Mouse (Mus musculus): ENCODE data around the gene Iqgap1. TPM values are rescaled to one million over a fixed set of nuclear protein-coding genes. Genes with fewer than 3 reads are reported as not detected.

Iqgap1 gene
- polyA plus RNA-seq, 1 experiment = 284 TPM

- peaks cover 43% of the 10 kb centered on the region for H3K4me1 ChIP-seq (ENCODE audit: control insufficient read depth, insufficient read depth, low read length)
- H3K4me3 ChIP-seq (ENCODE audit: insufficient read depth, low read length) = no peak overlapping the region
- H3K27ac ChIP-seq (ENCODE audit: insufficient read depth, low read depth, low read length) = peak overlapping the region; percentile 46
- TF ChIP-seq CTCF (IDR thresholded peaks at IDR 0.05; ENCODE audit: low read depth, low read length) = no peak
These were observed 36.2 kb downstream of the Iqgap1 start for GRCm38 (mm10) chr7:80789534-80789933.

- no peak for TF ChIP-seq POLR2A (IDR thresholded peaks at IDR 0.05; ENCODE audit: borderline replicate concordance, low read depth, low read length)
- TF ChIP-seq CTCF (IDR thresholded peaks at IDR 0.05; ENCODE audit: low read depth, low read length) = no peak
- H3K27ac ChIP-seq (ENCODE audit: insufficient read depth, low read depth, low read length) = no peak overlapping the region
- peaks cover 46% of the 10 kb centered on the region for H3K4me1 ChIP-seq (ENCODE audit: control insufficient read depth, insufficient read depth, low read length)
- no peak overlapping the region for H3K4me3 ChIP-seq (ENCODE audit: insufficient read depth, low read length)
These were observed 36.7 kb downstream of the Iqgap1 start for GRCm38 (mm10) chr7:80789061-80789460.

- Histone ChIP-seq H3K4me3 (ENCODE audit: insufficient read depth, low read length) (no peak overlapping the region), H3K4me1 (ENCODE audit: control insufficient read depth, insufficient read depth, low read length) (peaks cover 57% of the 10 kb centered on the region), H3K27ac (ENCODE audit: insufficient read depth, low read depth, low read length) (peak overlapping the region; percentile 29; the same call in 1 of the 2 replicates)
- TF ChIP-seq POLR2A (IDR thresholded peaks at IDR 0.05; ENCODE audit: borderline replicate concordance, low read depth, low read length) = no peak
- no peak for TF ChIP-seq CTCF (IDR thresholded peaks at IDR 0.05; ENCODE audit: low read depth, low read length)
These were observed 37.8 kb downstream of the Iqgap1 start for GRCm38 (mm10) chr7:80788002-80788401.

- TF ChIP-seq CTCF (IDR thresholded peaks at IDR 0.05; ENCODE audit: low read depth, low read length) (no peak), POLR2A (IDR thresholded peaks at IDR 0.05; ENCODE audit: borderline replicate concordance, low read depth, low read length) (no peak)
- H3K4me3 ChIP-seq (ENCODE audit: insufficient read depth, low read length) = no peak overlapping the region
- peak overlapping the region; percentile 56 for H3K27ac ChIP-seq (ENCODE audit: insufficient read depth, low read depth, low read length)
- H3K4me1 ChIP-seq (ENCODE audit: control insufficient read depth, insufficient read depth, low read length) = peaks cover 67% of the 10 kb centered on the region
These were observed 39.0 kb downstream of the Iqgap1 start for GRCm38 (mm10) chr7:80786746-80787145.

GRCm38 (mm10) chr7:80783841-80784240, 41.9 kb downstream of the Iqgap1 start:
- Histone ChIP-seq H3K4me3 (ENCODE audit: insufficient read depth, low read length) (no peak overlapping the region), H3K27ac (ENCODE audit: insufficient read depth, low read depth, low read length) (no peak overlapping the region), H3K4me1 (ENCODE audit: control insufficient read depth, insufficient read depth, low read length) (peaks cover 76% of the 10 kb centered on the region)
- TF ChIP-seq CTCF (IDR thresholded peaks at IDR 0.05; ENCODE audit: low read depth, low read length) (no peak), POLR2A (IDR thresholded peaks at IDR 0.05; ENCODE audit: borderline replicate concordance, low read depth, low read length) (no peak)

GRCm38 (mm10) chr7:80782155-80783109, 43.3 kb downstream of the Iqgap1 start:
- Histone ChIP-seq H3K4me1 (ENCODE audit: control insufficient read depth, insufficient read depth, low read length) (peaks cover 82% of the 10 kb centered on the region), H3K27ac (ENCODE audit: insufficient read depth, low read depth, low read length) (peak overlapping the region; percentile 83), H3K4me3 (ENCODE audit: insufficient read depth, low read length) (peak overlapping the region; percentile 22)
- TF ChIP-seq CTCF (IDR thresholded peaks at IDR 0.05; ENCODE audit: low read depth, low read length) = no peak
- TF ChIP-seq POLR2A (IDR thresholded peaks at IDR 0.05; ENCODE audit: borderline replicate concordance, low read depth, low read length) = no peak

- H3K4me1 ChIP-seq (ENCODE audit: control insufficient read depth, insufficient read depth, low read length) = peaks cover 79% of the 10 kb centered on the region
- TF ChIP-seq CTCF (IDR thresholded peaks at IDR 0.05; ENCODE audit: low read depth, low read length) (no peak), POLR2A (IDR thresholded peaks at IDR 0.05; ENCODE audit: borderline replicate concordance, low read depth, low read length) (no peak)
- H3K4me3 ChIP-seq (ENCODE audit: insufficient read depth, low read length) = peak overlapping the region; percentile 22
- H3K27ac ChIP-seq (ENCODE audit: insufficient read depth, low read depth, low read length) = peak overlapping the region; percentile 83
These were observed 44.2 kb downstream of the Iqgap1 start for GRCm38 (mm10) chr7:80781444-80782120.

- H3K4me1 ChIP-seq (ENCODE audit: control insufficient read depth, insufficient read depth, low read length) = peaks cover 79% of the 10 kb centered on the region
- no peak for TF ChIP-seq CTCF (IDR thresholded peaks at IDR 0.05; ENCODE audit: low read depth, low read length)
- TF ChIP-seq POLR2A (IDR thresholded peaks at IDR 0.05; ENCODE audit: borderline replicate concordance, low read depth, low read length) = no peak
- peak overlapping the region; percentile 38 for H3K4me3 ChIP-seq (ENCODE audit: insufficient read depth, low read length)
- H3K27ac ChIP-seq (ENCODE audit: insufficient read depth, low read depth, low read length) = peak overlapping the region; percentile 99
These were observed 46.7 kb downstream of the Iqgap1 start for GRCm38 (mm10) chr7:80778958-80779669.

- Histone ChIP-seq H3K4me1 (ENCODE audit: control insufficient read depth, insufficient read depth, low read length) (peaks cover 78% of the 10 kb centered on the region), H3K27ac (ENCODE audit: insufficient read depth, low read depth, low read length) (peak overlapping the region; percentile 99), H3K4me3 (ENCODE audit: insufficient read depth, low read length) (no peak overlapping the region)
- no peak for TF ChIP-seq CTCF (IDR thresholded peaks at IDR 0.05; ENCODE audit: low read depth, low read length)
- TF ChIP-seq POLR2A (IDR thresholded peaks at IDR 0.05; ENCODE audit: borderline replicate concordance, low read depth, low read length) = no peak
These were observed 47.4 kb downstream of the Iqgap1 start for GRCm38 (mm10) chr7:80778376-80778775.
